Mouse (Mus musculus) myocyte (in vitro differentiated cells): Measurements from ENCODE around the gene Trp73. TPM values are rescaled to one million over a fixed set of nuclear protein-coding genes. Genes with fewer than 3 reads are reported as not detected.
A peak's percentile ranks its signal among the peaks of the same experiment; 100 is the strongest.

Experiments used
- H3K27me3 ChIP-seq: one replicate; pipeline ENCODE4 v1.6.1; 2011; ENCODE audit not compliant: control insufficient read depth, insufficient read depth, insufficient read length
- H3K36me3 ChIP-seq: one replicate; pipeline ENCODE4 v1.6.1; 2011; ENCODE audit not compliant: control insufficient read depth, insufficient read depth
- H3K4me2 ChIP-seq: one replicate; pipeline ENCODE4 v1.6.1; 2011; ENCODE audit warnings: low read depth, control low read depth
- H3K4me3 ChIP-seq: one replicate; pipeline ENCODE4 v1.5.1; 2011; ENCODE audit warnings: mild to moderate bottlenecking, control low read depth, moderate library complexity
- H3K79me2 ChIP-seq: one replicate; pipeline ENCODE4 v1.6.1; 2011; ENCODE audit not compliant: control insufficient read depth, insufficient read depth
- H3ac ChIP-seq: one replicate; pipeline ENCODE4 v1.6.1; 2011; ENCODE audit not compliant: control insufficient read depth, insufficient read length
- CEBPB ChIP-seq: IDR thresholded peaks from 2 replicates; pipeline ENCODE4 v1.6.1; 2011; ENCODE audit warnings: mild to moderate bottlenecking, moderate library complexity; ENCODE audit not compliant: poor library complexity, insufficient read depth, severe bottlenecking
- E2F4 ChIP-seq: IDR thresholded peaks from one replicate; pipeline ENCODE4 v1.6.1; 2011; ENCODE audit warnings: mild to moderate bottlenecking, control low read depth, moderate library complexity; ENCODE audit not compliant: insufficient read depth
- MAX ChIP-seq: IDR thresholded peaks from one replicate; pipeline ENCODE4 v1.6.1; 2011; ENCODE audit warnings: low read depth, mild to moderate bottlenecking, control low read depth
- MYOD1 ChIP-seq, 3 experiments: IDR thresholded peaks; one replicate each; pipeline ENCODE4 v1.6.1; 2011; ENCODE audit warnings: control low read depth in 2 of 3, low read depth in 2 of 3, mild to moderate bottlenecking in 2 of 3, moderate library complexity in 1 of 3; ENCODE audit not compliant: insufficient read length in 2 of 3, control insufficient read depth in 1 of 3
- MYOG ChIP-seq, 3 experiments: IDR thresholded peaks; one replicate each; pipeline ENCODE4 v1.6.1; 2011; ENCODE audit warnings: control low read depth in 2 of 3, low read depth in 2 of 3, mild to moderate bottlenecking in 2 of 3; ENCODE audit not compliant: insufficient read length in 2 of 3, control insufficient read depth in 1 of 3, insufficient read depth in 1 of 3
- POLR2A ChIP-seq: IDR thresholded peaks from one replicate; pipeline ENCODE4 v1.6.1; 2011; ENCODE audit warnings: low read depth, mild to moderate bottlenecking, control low read depth, moderate library complexity; ENCODE audit not compliant: insufficient read length
- POLR2AphosphoS2 ChIP-seq: IDR thresholded peaks from one replicate; pipeline ENCODE4 v1.6.1; 2011; ENCODE audit warnings: low read depth, control low read depth; ENCODE audit not compliant: insufficient read length
- REST ChIP-seq: IDR thresholded peaks from one replicate; pipeline ENCODE4 v1.6.1; 2011; ENCODE audit warnings: mild to moderate bottlenecking, control low read depth, moderate library complexity; ENCODE audit not compliant: insufficient read depth, insufficient read length
- SRF ChIP-seq: IDR thresholded peaks from one replicate; pipeline ENCODE4 v1.6.1; 2011; ENCODE audit warnings: low read depth; ENCODE audit not compliant: control insufficient read depth, insufficient read length
- TCF12 ChIP-seq: IDR thresholded peaks from one replicate; pipeline ENCODE4 v1.6.1; 2011; ENCODE audit warnings: mild to moderate bottlenecking, control low read depth; ENCODE audit not compliant: poor library complexity, insufficient read depth, severe bottlenecking
- TCF3 ChIP-seq: IDR thresholded peaks from one replicate; pipeline ENCODE4 v1.6.1; 2011; ENCODE audit warnings: low read depth, control low read depth; ENCODE audit not compliant: insufficient read length
- USF1 ChIP-seq: IDR thresholded peaks from one replicate; pipeline ENCODE4 v1.6.1; 2011; ENCODE audit warnings: low read depth, mild to moderate bottlenecking, control low read depth, moderate library complexity
- polyA plus RNA-seq: library from polyadenylated mRNA; unstranded; fragments of >200 nt; fragmentation: generic; extraction: Trizol; gene quantifications from one replicate; pipeline ENCODE4 v1.2.1, GENCODE M21; 2012; ENCODE audit warnings: missing spikeins

The Trp73 gene
- polyA plus RNA-seq: not detected

DNA sequence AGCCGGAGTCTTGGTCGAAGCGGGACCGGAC is at the start of gene Trp73:
Gene Trp73 (minus strand): TSS at position 27 of the 31 bp plus-strand sequence.
- peaks cover 54% of the 10 kb centered on the region for H3K27me3 ChIP-seq
- H3K4me2 ChIP-seq: peak within 1 kb of the TSS; percentile 80
- H3ac ChIP-seq: no peak within 1 kb of the TSS
- TF ChIP-seq TCF12 (no peak), POLR2A (no peak), MYOD1 (IDR thresholded peaks at IDR 0.05; ENCODE audit: control insufficient read depth in 1 of 3, insufficient read length in 2 of 3, low read depth in 2 of 3) (no peak), E2F4 (no peak), REST (no peak), USF1 (no peak), SRF (no peak), CEBPB (no peak), TCF3 (no peak), MYOG (IDR thresholded peaks at IDR 0.05; ENCODE audit: control insufficient read depth in 1 of 3, insufficient read depth in 1 of 3, insufficient read length in 2 of 3, low read depth in 2 of 3) (no peak), POLR2AphosphoS2 (no peak), MAX (no peak)
- H3K4me3 ChIP-seq: peak within 1 kb of the TSS; percentile 52
- H3K36me3 ChIP-seq: no peaks in the 10 kb centered on the region
- peaks cover 7% of the 10 kb centered on the region for H3K79me2 ChIP-seq

DNA sequence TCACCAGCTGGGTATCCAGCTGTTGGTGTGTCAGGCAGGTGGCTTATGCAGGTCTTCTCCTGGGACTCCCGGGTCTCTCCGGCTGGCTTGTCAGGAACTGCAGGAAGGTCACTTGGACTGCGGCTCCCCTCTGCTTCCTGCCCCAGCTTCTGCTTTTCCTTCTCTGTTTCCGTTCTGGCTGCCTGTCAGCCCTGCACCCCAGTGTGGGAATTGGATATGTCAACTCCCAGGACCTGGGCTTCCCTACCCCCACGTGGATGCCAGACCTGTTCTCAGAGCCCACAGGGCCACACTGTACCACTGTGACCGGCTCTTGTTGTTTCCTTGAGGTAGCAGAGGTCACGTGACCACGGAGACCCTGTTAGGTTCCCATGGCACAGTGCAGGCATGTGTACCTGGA is 48.9 kb upstream of the Trp73 start:
- Histone ChIP-seq H3K27me3 (no peaks in the 10 kb centered on the region), H3K36me3 (no peaks in the 10 kb centered on the region), H3K79me2 (no peaks in the 10 kb centered on the region), H3ac (no peak overlapping the region), H3K4me2 (no peak overlapping the region), H3K4me3 (no peak overlapping the region)
- TF ChIP-seq TCF3: no peak

DNA sequence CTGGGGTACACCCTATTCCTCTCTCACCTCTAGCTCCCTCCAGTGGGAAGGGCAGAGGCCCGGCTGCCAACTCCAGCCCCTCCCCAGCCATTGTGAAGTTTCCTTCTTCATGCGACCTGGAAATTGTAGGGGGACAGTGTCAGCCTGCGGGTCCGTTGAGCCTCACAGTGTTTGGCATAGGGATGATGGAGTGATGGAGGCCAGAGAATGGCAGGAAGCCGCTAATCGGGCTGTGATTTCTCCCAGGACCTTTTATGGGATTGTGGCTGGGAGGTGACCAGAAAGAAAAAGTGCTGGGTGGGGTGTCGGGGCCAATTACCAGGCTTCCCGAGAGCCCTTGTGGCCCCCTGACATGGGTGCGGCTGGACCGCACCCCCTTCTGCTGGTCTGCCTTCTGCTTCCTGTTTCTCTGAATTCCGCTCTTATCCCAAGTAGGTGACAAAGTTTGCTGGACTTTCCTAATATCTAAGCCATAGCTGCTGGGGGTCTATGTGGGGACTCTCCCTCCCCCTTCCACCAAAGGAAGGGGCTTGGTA is 46.1 kb upstream of the Trp73 start:
- no peaks in the 10 kb centered on the region for H3K79me2 ChIP-seq
- H3K4me2 ChIP-seq: no peak overlapping the region
- H3K27me3 ChIP-seq: no peaks in the 10 kb centered on the region
- H3K36me3 ChIP-seq: no peaks in the 10 kb centered on the region
- no peak overlapping the region for H3K4me3 ChIP-seq
- TF ChIP-seq MYOD1 (IDR thresholded peaks at IDR 0.05; ENCODE audit: control insufficient read depth in 1 of 3, insufficient read length in 2 of 3, low read depth in 2 of 3) (no peak), SRF (no peak)
- H3ac ChIP-seq: no peak overlapping the region

DNA sequence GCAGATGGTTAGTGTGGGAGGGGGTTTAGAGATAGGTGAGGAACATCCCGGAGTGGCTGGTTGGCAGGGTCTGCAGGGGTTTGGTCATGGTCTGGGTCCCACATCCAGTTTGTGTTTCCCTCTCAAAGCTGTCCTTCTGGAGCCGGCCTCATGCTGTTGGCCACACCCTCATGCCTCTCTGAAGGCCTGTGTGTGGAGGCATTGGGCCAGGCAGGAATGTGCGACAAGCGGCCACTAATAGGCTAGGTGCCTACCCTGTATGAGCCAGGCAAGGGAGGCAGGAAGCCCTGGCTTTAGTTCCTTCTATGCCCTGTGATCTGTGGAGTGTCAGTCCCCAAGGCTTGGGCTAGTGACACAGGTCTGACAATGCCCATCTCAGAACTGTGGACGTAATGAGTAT is 45.0 kb upstream of the Trp73 start:
- H3K27me3 ChIP-seq: no peaks in the 10 kb centered on the region
- no peak overlapping the region for H3K4me3 ChIP-seq
- TF ChIP-seq E2F4 (no peak), POLR2A (no peak), MYOD1 (IDR thresholded peaks at IDR 0.05; ENCODE audit: control insufficient read depth in 1 of 3, insufficient read length in 2 of 3, low read depth in 2 of 3) (no peak), MAX (no peak), REST (no peak), CEBPB (no peak), SRF (no peak), TCF12 (no peak), TCF3 (no peak), USF1 (no peak), POLR2AphosphoS2 (no peak), MYOG (IDR thresholded peaks at IDR 0.05; ENCODE audit: control insufficient read depth in 1 of 3, insufficient read depth in 1 of 3, insufficient read length in 2 of 3, low read depth in 2 of 3) (no peak)
- no peak overlapping the region for H3ac ChIP-seq
- H3K36me3 ChIP-seq: no peaks in the 10 kb centered on the region
- no peaks in the 10 kb centered on the region for H3K79me2 ChIP-seq
- no peak overlapping the region for H3K4me2 ChIP-seq

DNA sequence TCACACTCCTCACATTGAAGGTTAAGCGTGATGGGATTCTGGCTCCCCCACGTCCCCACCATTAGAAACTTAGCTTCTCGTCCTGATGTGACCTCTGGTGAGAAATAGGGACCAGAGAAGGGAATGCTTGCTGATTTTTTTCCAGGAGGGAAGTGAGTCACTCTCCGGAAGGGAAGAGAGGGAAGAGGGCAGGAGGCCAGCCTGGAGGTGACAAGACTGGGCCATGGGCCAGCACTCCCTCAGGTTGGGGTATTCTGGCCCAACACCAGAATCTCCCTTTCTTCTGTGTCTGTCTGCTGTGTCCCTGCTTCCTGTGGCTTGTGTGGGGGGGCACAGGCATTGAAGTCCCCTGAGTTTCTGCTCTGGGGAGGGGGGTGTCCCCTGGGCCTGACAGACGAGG is 43.6 kb upstream of the Trp73 start:
- no peaks in the 10 kb centered on the region for H3K27me3 ChIP-seq
- no peak overlapping the region for H3K4me2 ChIP-seq
- no peaks in the 10 kb centered on the region for H3K36me3 ChIP-seq
- H3K79me2 ChIP-seq: no peaks in the 10 kb centered on the region
- H3ac ChIP-seq: no peak overlapping the region
- no peak overlapping the region for H3K4me3 ChIP-seq
- TF ChIP-seq REST (no peak), MAX (no peak), MYOG (IDR thresholded peaks at IDR 0.05; ENCODE audit: control insufficient read depth in 1 of 3, insufficient read depth in 1 of 3, insufficient read length in 2 of 3, low read depth in 2 of 3) (no peak), POLR2A (no peak), MYOD1 (IDR thresholded peaks at IDR 0.05; ENCODE audit: control insufficient read depth in 1 of 3, insufficient read length in 2 of 3, low read depth in 2 of 3) (no peak), E2F4 (no peak), TCF12 (no peak), POLR2AphosphoS2 (no peak), USF1 (no peak), SRF (no peak), CEBPB (no peak), TCF3 (no peak)

DNA sequence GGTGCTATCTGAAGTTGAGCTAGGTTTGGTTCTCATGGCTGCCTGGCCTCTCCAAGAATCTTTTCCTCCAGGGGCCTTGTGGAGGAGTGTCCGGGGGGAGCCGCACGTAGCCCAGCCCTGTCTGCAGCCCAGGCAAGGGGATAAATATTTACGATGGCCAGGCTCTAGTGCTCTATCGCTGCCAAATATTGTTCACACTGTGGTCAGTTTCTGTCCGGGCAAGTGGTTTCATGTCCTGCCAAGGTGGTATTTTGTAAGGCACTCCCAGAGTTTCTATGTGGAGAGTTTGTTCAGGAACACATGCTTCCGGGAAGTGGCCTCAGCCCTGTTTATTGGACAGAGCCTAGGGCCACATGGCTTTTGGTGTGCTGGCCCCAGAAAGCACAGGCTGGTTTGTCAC is 41.0 kb upstream of the Trp73 start:
- Histone ChIP-seq H3K79me2 (no peaks in the 10 kb centered on the region), H3K36me3 (no peaks in the 10 kb centered on the region), H3K27me3 (no peaks in the 10 kb centered on the region), H3K4me3 (no peak overlapping the region), H3K4me2 (no peak overlapping the region), H3ac (no peak overlapping the region)
- TF ChIP-seq SRF (no peak), MYOD1 (IDR thresholded peaks at IDR 0.05; ENCODE audit: control insufficient read depth in 1 of 3, insufficient read length in 2 of 3, low read depth in 2 of 3) (no peak), CEBPB (no peak), TCF3 (no peak), MYOG (IDR thresholded peaks at IDR 0.05; ENCODE audit: control insufficient read depth in 1 of 3, insufficient read depth in 1 of 3, insufficient read length in 2 of 3, low read depth in 2 of 3) (no peak)
